Mouse (Mus musculus) myocyte (in vitro differentiated cells): ENCODE measurements around the gene 4933405L10Rik.

ENCODE experiments used
- CEBPB ChIP-seq: IDR thresholded peaks from 2 replicates; pipeline ENCODE4 v1.6.1; 2011; ENCODE audit warnings: mild to moderate bottlenecking, moderate library complexity; ENCODE audit not compliant: poor library complexity, insufficient read depth, severe bottlenecking
- E2F4 ChIP-seq: IDR thresholded peaks from one replicate; pipeline ENCODE4 v1.6.1; 2011; ENCODE audit warnings: mild to moderate bottlenecking, control low read depth, moderate library complexity; ENCODE audit not compliant: insufficient read depth
- MAX ChIP-seq: IDR thresholded peaks from one replicate; pipeline ENCODE4 v1.6.1; 2011; ENCODE audit warnings: low read depth, mild to moderate bottlenecking, control low read depth
- MYOD1 ChIP-seq, 3 experiments: IDR thresholded peaks; one replicate each; pipeline ENCODE4 v1.6.1; 2011; ENCODE audit warnings: control low read depth in 2 of 3, low read depth in 2 of 3, mild to moderate bottlenecking in 2 of 3, moderate library complexity in 1 of 3; ENCODE audit not compliant: insufficient read length in 2 of 3, control insufficient read depth in 1 of 3
- MYOG ChIP-seq, 3 experiments: IDR thresholded peaks; one replicate each; pipeline ENCODE4 v1.6.1; 2011; ENCODE audit warnings: control low read depth in 2 of 3, low read depth in 2 of 3, mild to moderate bottlenecking in 2 of 3; ENCODE audit not compliant: insufficient read length in 2 of 3, control insufficient read depth in 1 of 3, insufficient read depth in 1 of 3
- POLR2A ChIP-seq: IDR thresholded peaks from one replicate; pipeline ENCODE4 v1.6.1; 2011; ENCODE audit warnings: low read depth, mild to moderate bottlenecking, control low read depth, moderate library complexity; ENCODE audit not compliant: insufficient read length
- POLR2AphosphoS2 ChIP-seq: IDR thresholded peaks from one replicate; pipeline ENCODE4 v1.6.1; 2011; ENCODE audit warnings: low read depth, control low read depth; ENCODE audit not compliant: insufficient read length
- TCF12 ChIP-seq: IDR thresholded peaks from one replicate; pipeline ENCODE4 v1.6.1; 2011; ENCODE audit warnings: mild to moderate bottlenecking, control low read depth; ENCODE audit not compliant: poor library complexity, insufficient read depth, severe bottlenecking

DNA sequence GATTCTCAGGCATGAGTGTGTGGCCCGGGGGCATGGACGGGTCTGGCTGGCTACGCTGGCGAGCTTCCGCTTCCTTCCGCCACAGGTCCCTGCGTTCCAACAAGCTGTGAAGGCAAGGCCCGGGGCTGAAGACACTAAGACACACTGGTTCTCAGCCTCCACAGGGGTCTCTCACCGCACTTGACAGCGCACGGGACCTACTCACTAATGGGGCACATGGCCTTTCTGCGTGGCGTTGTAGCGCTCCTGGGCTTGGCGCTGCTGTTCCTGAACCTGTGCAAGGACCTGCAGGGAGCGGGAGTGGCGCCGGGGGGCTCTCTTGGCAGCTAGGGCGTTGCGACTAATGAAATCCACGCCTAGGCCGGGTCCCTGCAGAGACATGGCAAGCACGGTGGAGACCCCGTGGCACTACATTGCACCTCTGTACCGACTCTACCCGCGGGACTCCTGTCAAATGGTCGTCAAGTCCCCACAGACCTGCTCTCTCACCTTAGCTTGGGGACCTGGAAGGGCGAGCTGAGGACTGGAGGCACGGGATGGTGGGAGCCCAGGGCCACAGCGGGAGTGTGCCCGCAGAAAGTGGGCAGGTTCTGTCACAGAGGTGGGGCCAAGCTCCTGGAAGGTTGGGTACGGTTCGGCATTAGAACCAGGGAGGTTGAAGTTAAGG, 3.2 kb upstream of the 4933405L10Rik start:
- TF ChIP-seq MAX, result no peak
- no peak for TF ChIP-seq POLR2A
- TF ChIP-seq TCF12, result no peak
- TF ChIP-seq CEBPB, result no peak
- no peak for TF ChIP-seq E2F4
- TF ChIP-seq MYOG (IDR thresholded peaks at IDR 0.05; ENCODE audit: control insufficient read depth in 1 of 3, insufficient read depth in 1 of 3, insufficient read length in 2 of 3, low read depth in 2 of 3), result no peak
- TF ChIP-seq MYOD1 (IDR thresholded peaks at IDR 0.05; ENCODE audit: control insufficient read depth in 1 of 3, insufficient read length in 2 of 3, low read depth in 2 of 3), result no peak
- no peak for TF ChIP-seq POLR2AphosphoS2
